Mouse (Mus musculus): ENCODE measurements at regions not wholly inside any gene's neighbourhood (a gene's known extent, or its start where the extent isn't known, plus 50 kb on each side); places are given as distances from the start of the nearest gene placed in this dataset.

- no peak for DNase-seq (ENCODE audit: extremely low spot score in 1 of 2, low spot score in 2 of 2)
- intact Hi-C loops (cut with DNase I) = loop anchor here (10.0 kb wide), 1 partner anchor 1473 kb away; the partner anchor contains the start of gene Irs1
Measured at GRCm38 (mm10) chr1:80822185-80822584, 63.9 kb upstream of the Dock10 start.

- no peak for DNase-seq (ENCODE audit: extremely low spot score in 1 of 2, low spot score in 2 of 2)
- intact Hi-C loops (cut with DNase I) = no loop called here
Measured at GRCm38 (mm10) chr1:80812906-80813305, 54.6 kb upstream of the Dock10 start.

Measured in left cerebral cortex, postnatal 10 days (tissue).